Mouse (Mus musculus) thymus, adult 18-20 months (tissue): ENCODE results near the gene Otub1.

Experiments
- DNase-seq, 2 experiments: peaks; one replicate each; pipeline ENCODE4 v3.0.0; 2022; ENCODE audit warnings: mixed read lengths in 2 of 2

Otub1 gene

GRCm38 (mm10) chr19:7205753-7206736 is at the start of gene Otub1:
Gene Otub1 (minus strand): TSS chr19:7206316.
- peak; percentile 86 to 92 for DNase-seq

DNA sequence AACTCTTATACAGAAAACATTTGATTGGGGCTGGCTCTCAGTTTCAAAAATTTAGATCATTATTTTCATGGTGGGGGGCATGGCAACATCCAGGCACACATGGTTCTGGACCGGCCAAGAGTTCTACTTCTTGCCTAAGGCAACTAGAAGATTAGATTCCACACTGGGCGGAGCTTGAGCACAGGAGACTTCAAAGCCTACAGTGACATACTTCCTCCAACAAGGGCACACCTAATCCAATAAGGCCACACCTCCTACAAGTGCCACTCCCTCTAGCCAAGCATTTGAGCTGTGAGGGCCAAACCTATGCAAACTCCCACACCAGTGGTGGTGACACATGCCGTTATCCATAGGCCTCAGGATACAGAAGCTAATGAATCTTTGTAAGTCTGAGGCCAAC is 39.9 kb upstream of the Otub1 start:
- DNase-seq = no peak

DNA sequence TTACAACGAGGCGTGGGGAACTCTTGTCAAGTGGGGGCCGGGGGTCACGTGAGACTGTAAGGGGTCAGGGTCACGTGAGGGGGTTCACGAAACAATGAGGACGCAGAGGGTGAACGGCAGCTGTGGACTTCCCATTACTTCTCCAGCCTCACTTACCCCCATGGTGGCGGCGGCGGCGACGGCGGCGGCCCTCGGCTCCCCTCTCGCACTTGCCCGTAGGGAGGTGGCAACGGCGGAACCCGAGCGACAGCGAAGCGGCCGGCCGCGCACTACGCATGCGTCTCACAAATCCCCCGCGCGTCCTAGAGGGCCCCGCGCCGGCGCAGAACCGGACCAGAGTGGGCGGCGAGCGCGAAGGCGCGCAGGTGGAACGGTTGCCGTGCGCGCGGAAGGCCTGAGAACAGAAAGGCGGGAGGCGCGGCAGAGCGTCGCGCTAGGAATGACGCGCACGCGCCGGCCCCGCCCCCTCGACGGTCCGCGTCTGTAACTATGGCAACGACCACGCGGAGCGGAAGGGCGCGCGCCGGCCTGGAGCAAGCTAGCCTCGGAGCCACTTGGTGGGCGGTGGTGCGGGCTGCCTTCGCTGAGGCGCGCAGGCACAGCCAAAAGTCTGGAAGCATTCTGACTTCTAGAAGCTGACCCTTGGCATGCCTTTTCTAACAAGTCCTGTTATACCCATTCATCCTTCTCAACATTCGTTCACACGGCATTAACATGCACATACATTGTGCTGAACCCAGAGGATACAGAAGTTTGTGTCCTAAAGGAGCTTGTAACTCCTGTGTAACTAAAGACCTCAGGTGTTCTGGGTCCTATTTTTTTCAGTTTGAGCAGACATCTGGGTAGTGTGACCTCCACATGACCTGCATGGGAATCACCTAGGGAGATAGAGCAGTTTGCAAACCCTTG is 34.9 kb upstream of the Otub1 start, which contains the start of gene Naa40:
Naa40 (minus strand) TSS at position 402 of the 909 bp plus-strand sequence.
- DNase-seq = peak; percentile 87 to 90

DNA sequence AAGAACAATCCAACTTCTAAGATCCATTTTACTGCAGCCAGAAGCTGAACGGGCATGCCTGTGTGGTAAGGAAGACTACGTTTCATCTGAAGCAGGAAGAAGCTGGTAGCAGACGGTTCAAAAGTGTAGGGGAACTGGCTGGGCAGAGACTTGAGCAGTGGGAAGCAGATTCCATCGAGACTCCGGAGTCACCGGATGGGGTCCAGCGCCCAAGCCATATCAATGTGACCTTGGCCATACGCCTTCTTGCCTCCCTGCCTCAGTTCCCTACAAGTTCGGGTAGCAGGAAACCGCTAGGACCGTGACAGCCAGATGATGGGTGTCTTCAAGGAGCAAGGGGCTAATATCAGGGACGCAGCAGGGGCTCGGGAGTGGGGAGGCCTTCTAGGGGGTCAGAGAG is 34.2 kb upstream of the Otub1 start:
- no peak for DNase-seq

DNA sequence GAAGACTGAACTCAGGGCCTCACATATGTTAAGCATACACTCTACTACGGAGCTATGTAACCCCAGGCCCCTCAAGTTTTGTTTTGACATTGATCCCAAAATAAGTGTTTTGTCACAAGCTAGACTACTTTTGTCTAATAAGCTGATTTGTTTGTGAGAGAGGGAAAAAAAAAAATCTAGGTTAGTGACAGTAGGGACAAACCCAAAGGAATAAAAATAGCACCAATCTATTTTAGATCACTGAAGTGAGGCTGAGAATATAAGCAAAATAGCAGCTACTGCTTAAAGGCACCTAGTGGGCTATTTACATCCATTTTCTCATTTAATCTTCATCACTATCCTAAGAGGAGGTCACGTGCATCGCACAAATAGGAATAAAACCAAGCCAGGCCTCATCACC is 33.5 kb upstream of the Otub1 start:
- DNase-seq = no peak

GRCm38 (mm10) chr19:7236742-7237141 is 30.6 kb upstream of the Otub1 start:
- no peak for DNase-seq

DNA sequence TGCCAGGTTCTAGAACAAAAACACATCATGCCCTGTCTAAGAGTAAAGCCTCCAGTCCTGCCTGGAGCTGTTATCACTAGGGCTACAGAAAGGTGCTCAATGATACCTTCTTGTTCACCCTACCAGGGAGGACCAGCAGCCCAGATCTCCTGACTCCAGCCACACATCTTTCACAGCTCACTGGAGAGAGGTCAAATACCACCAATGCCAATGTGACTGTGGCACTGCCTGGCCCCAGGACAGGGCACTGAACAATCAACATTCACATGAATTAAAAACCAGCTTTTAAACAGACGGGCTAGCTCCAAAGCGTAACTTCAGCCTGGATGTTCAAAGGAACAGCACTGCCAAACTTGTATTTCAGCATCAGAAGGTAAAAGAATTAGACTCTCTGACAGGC is 29.9 kb upstream of the Otub1 start:
- no peak for DNase-seq

- DNase-seq = no peak
Observed at GRCm38 (mm10) chr19:7235461-7235860, 29.3 kb upstream of the Otub1 start.

DNA sequence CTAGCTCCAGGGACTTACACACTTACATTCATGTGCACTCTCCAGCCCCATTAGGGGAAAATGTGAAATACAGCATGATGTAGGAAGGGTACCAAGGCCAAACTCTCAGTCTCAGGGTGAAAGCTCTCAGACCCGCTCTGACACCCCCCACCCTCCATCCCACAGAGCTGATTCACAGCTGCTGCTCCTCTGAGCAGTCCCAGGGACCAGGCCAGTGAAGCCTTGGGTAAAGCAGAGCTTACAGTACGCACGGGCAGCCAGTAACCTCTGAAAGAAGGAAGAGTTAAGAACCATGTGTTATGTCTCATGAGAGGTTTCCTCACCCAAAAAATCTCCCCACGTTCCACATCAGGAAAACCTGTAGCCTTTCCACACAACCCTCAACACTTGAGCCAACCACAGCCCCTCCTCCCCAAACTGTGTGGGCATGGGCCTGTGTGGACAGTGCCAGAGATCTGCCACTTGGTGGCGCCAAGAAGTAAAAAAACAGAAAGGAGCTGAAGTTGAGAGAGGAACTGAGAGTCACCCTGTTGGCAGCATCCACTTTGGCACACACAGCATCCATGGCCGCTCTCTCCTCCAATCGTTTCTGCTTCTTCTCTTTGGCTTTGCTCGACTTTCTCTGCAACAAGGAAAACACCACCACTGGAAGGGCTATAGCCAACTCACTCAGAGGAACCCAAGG is 28.6 kb upstream of the Otub1 start:
- DNase-seq = peak; percentile 51 to 63

GRCm38 (mm10) chr19:7226511-7226914 is 20.4 kb upstream of the Otub1 start:
- DNase-seq = no peak

DNA sequence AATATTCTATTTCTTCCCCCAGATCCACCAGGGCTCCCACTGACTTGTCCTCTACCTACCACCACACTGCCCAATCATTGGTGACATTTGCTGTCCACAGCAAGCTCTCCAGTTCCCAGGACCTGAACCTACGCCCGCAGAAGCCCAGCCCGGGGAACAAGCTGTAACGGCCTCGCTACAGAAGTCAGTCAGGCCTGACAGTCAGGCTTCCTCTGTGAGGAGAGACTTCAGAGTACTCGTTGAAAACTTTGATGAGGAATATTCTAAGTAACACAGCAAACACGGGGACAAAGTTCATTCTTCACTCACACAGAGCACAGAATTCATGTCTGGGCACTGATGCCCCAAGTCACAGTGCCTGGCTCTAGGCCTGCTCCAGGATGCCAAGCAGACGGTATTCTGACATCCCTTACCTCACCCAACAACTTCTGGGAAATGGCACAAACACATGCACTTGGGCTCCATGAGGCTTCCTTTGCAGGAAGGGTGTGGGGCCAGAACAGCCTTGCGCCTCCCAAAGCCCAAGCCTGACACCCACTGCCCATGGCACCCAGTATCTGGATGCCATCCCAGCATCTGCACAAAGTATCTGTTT is 19.1 kb upstream of the Otub1 start:
- no peak for DNase-seq

- DNase-seq = no peak
Observed at GRCm38 (mm10) chr19:7224253-7224652, 18.1 kb upstream of the Otub1 start.

- DNase-seq = no peak
Observed at GRCm38 (mm10) chr19:7223488-7223887, 17.4 kb upstream of the Otub1 start.

DNA sequence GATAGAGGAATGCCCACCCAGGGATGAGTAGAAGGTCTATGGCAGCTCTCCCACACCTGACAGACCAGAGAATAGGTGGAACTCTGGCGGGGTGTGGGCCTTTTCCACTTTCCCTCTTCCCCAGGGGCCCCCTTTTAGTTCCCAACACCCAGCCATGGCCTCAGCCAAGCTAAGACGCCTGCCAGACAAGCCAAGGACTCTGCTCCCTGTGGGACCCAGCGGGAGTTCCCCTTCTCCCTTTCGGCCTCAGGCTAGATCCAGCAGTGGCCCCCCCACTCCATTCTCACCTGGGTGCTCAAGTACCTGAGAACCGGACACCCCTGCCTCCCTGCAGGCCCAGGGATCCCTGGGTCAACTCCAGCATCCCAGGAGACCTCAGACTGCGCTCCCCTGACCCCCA is 16.1 kb upstream of the Otub1 start:
- no peak for DNase-seq

DNA sequence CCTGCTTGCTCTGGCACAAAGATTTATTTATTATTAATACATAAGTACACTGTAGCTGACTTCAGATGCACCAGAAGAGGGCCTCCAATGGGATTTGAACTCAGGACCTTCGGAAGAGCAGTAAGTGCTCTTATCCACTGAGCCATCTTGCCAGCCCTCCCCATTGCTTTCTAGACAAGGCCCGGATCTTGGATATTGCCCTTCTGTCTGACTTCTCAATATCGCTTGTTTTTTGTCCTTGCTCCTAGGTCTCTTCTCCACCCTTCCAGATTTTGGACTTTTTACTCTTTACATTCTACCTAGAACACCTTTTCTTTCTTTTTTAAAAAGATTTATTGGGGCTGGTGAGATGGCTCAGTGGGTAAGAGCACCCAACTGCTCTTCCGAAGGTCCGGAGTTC is 12.6 kb upstream of the Otub1 start:
- no peak for DNase-seq

GRCm38 (mm10) chr19:7217926-7218267 is 11.8 kb upstream of the Otub1 start:
- no peak for DNase-seq

GRCm38 (mm10) chr19:7217162-7217925 is 11.2 kb upstream of the Otub1 start, which contains the start of gene Cox8a:
Gene Cox8a (minus strand): TSS chr19:7217616.
- DNase-seq = peak; percentile 90 to 94

DNA sequence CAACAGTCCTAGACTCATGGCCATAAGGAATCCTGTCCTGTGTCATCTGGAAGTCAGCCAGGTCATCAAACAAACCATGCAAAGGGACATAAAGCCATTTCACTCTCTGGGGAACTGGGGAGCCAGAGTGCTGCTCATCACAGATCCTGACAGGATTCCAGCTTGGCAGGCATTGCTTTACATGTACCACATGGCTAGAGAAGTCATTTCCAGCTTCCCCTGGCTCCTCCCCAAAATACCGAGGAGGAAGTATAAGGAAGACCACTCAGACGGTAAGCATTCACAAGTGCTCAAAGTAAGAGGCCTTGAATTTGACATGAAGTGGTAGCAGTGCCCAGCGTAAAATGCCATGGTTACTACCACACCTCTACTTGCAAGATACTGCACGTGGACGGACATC is 8.4 kb upstream of the Otub1 start:
- no peak for DNase-seq

GRCm38 (mm10) chr19:7213010-7213409 is 6.9 kb upstream of the Otub1 start:
- DNase-seq = no peak

DNA sequence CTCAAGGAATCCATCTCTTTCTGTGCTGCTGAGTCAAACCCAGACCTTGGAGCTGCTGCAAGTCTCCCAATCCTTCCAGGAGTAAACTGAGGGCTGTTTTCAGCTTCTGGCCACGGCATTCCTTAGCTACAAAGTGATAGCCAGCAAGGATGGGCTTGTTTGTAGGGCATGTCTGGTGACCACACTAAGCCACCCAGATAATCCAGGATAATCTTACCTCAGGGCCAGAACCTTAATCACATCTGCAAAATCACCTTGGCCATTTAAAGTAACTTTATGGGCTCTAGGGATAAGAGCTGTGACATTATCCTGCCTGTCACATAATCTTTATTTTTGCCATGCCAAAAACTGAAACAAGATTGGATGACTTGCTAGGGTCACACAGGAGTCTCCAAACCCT is 6.1 kb upstream of the Otub1 start:
- no peak for DNase-seq

- DNase-seq = no peak
Observed at GRCm38 (mm10) chr19:7209907-7210646, 4.0 kb upstream of the Otub1 start.
